Mouse (Mus musculus) thymus, adult 18-20 months (tissue): ENCODE data around the gene Gm7978.
"Not testable (repeated sequence)": the region's sequence is repeated elsewhere in the genome, so short reads cannot be mapped to it uniquely, and the experiment has no call there.

Source experiments
- DNase-seq, 2 experiments: peaks; one replicate each; pipeline ENCODE4 v3.0.0; 2022; ENCODE audit warnings: mixed read lengths in 2 of 2

The Gm7978 gene

GRCm38 (mm10) chr5:95736073-95736472, at the start of gene Gm7978:
Gm7978 (minus strand) TSS chr5:95736173.
- DNase-seq = not testable (repeated sequence)

- DNase-seq = not testable (repeated sequence)
Measured at GRCm38 (mm10) chr5:95775690-95776089, 39.7 kb upstream of the Gm7978 start, which contains the start of gene E330014E10Rik. E330014E10Rik (plus strand) TSS chr5:95775990.

GRCm38 (mm10) chr5:95741714-95742113, 5.7 kb upstream of the Gm7978 start, which contains the start of gene Gm7982:
Gm7982 (plus strand) TSS chr5:95742014.
- DNase-seq = not testable (repeated sequence)
